Mouse (Mus musculus): ENCODE measurements around the gene Serpinb2.

The Serpinb2 gene

GRCm38 (mm10) chr1:107581220-107581619 is 70.0 kb downstream of the Serpinb2 start:
- DNase-seq (ENCODE audit: low spot score in 2 of 2), result peak; percentile 64 to 65

- DNase-seq (ENCODE audit: low spot score in 2 of 2), result no peak
These were observed 71.7 kb downstream of the Serpinb2 start for GRCm38 (mm10) chr1:107582900-107583299.

GRCm38 (mm10) chr1:107583958-107584376 is 72.7 kb downstream of the Serpinb2 start:
- no peak for DNase-seq (ENCODE audit: low spot score in 2 of 2)

GRCm38 (mm10) chr1:107584932-107585331 is 73.7 kb downstream of the Serpinb2 start:
- DNase-seq (ENCODE audit: low spot score in 2 of 2), result no peak

Data from left cerebral cortex, adult 9 months (tissue).